Mouse (Mus musculus) liver, embryonic 14.5 days (tissue): Measurements from ENCODE around the gene Tbx5.

Experiments
- CTCF ChIP-seq: IDR thresholded peaks from 2 replicates; pipeline ENCODE4 v1.5.1; 2016; ENCODE audit warnings: antibody characterized with exemption, low read depth, control low read depth
- EP300 ChIP-seq: IDR thresholded peaks from 2 replicates; pipeline ENCODE4 v1.6.1; 2016; ENCODE audit warnings: antibody characterized with exemption, low read depth

DNA sequence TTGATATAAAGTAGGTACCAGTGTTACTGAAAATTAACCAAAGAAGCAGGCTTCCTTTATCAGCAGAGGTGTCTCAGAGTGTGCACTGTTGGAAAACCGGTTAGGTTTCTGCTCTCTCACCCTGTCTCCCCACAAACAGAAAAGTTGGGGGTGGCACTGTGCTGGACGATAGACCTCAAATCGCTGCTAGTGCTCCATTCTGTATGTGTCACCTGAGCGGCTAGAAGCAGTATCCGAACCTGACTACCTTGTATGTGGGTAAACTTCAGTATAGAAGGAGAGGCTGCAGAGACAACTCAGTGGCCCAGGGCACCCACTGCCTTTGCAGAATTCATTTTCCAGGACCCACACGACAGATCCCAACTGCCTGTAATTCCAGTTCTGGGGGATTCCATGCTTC, 23.8 kb upstream of the Tbx5 start:
- TF ChIP-seq CTCF = no peak
- no peak for TF ChIP-seq EP300
